Mouse (Mus musculus): ENCODE data around the gene Ubxn2a. TPM values are rescaled to one million over a fixed set of nuclear protein-coding genes. Genes with fewer than 3 reads are reported as not detected.

The Ubxn2a gene
- total RNA-seq, 2 experiments from 2014 or later = 31.4 to 44.9 TPM

GRCm38 (mm10) chr12:4885062-4885461 lies 22.4 kb downstream of the Ubxn2a start:
- ATAC-seq (replicated peaks; ENCODE audit: low FRiP score, poor library complexity, severe bottlenecking) = no peak

DNA sequence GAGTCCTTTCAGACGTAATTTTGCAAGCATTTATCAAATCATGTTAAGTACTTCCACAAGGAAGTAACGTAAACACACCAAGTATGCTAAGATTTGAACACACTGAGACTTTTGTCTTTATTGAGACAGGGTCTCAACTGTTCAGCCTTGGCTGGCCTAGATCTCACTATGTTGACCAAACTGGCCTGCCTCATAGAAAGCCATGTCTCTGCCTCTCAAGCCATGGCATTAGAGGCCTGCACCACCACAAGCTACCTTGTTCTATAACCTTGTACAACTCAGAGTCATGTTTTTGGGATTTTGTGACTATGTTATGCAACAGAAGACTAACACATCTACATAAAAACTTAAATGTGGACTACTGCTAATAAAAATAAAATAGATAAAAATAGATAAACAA lies 25.4 kb downstream of the Ubxn2a start:
- ATAC-seq (replicated peaks; ENCODE audit: low FRiP score, poor library complexity, severe bottlenecking) = no peak

DNA sequence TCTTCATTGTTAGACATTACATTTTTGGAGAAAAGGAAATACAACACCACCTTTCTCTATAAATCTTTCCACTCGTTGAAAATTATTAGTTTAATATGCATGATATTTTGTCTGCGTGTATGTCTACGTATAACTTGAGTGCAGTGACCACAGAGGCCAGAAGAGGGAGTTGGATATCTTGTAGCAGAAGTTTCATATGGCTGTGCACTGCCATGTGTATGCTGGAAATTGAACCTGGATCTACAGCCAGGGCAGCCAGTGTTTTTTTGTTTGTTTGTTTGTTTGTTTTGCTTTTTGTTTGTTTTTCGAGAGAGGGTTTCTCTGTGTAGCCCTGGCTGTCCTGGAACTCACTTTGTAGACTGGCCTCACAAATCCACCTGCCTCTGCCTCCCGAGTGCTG lies 28.5 kb downstream of the Ubxn2a start:
- no peak for ATAC-seq (replicated peaks; ENCODE audit: low FRiP score, poor library complexity, severe bottlenecking)

DNA sequence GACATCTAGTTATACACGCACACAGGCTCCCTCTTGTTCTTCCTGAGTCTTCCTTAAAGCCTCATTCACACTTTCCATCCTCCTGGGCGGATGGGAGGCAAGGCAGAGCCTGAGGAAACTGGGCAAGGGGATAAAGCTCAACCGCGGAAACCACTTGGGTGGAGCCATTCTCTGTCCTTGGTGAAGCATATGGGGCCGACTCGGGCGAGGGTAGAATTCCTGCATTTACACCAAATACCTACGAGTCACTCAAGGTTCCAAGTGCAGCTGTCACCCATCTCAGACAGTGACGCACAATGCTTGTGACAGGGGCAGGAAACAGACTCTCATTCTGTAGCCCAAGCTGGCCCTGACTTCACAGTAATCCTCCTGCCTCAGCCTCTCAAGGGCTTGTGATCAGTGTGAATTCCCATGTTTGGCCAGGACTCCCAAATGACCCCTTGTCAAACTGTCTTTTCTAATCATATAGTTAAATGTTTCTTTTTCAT lies 29.2 kb downstream of the Ubxn2a start:
- no peak for ATAC-seq (replicated peaks; ENCODE audit: low FRiP score, poor library complexity, severe bottlenecking)

DNA sequence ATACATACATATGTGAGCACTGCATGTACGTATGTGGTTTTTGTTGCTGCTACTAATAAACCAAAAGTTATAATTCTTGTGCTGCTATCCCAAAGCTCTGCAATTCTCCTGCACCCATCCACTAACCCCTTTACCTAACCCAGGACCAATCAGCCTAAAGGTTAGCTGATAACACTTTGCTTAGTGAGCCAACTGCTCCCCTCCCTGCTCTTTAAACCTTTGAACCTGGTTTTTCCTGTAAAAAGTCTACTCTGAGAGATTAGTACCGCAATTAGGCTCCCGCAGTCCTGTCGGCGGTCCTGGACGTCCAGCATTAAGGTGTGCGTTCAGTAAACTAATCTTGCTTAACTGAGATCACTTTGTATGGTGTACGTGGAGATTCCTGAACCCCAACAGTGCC lies 31.9 kb downstream of the Ubxn2a start:
- ATAC-seq (replicated peaks; ENCODE audit: low FRiP score, poor library complexity, severe bottlenecking) = no peak

GRCm38 (mm10) chr12:4874161-4874927 lies 33.2 kb downstream of the Ubxn2a start, which contains the start of gene Mfsd2b:
Gene Mfsd2b (minus strand): TSS chr12:4874359.
- ATAC-seq (replicated peaks; ENCODE audit: low FRiP score, poor library complexity, severe bottlenecking) = peak; percentile 86

DNA sequence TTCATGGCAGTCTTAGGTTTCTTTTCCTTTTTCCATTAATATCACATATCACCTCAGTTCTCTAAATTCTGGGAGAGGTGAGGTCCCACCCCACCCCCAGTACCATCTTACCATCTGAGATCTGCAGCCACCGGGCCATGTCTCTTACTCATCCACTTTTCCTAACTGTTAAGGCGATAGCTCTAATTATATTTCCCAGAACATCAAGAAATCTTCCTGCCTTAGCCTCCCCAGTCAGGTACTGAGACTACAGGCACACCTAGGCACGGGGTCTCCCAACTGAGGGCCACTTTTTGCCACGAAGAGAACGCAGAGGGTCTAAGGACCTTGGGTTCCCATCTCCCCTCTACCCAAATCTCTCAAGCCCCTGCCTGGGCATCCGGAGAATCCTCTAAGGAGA lies 34.0 kb downstream of the Ubxn2a start:
- ATAC-seq (replicated peaks; ENCODE audit: low FRiP score, poor library complexity, severe bottlenecking) = no peak

- peak; percentile 78 for ATAC-seq (replicated peaks; ENCODE audit: low FRiP score, poor library complexity, severe bottlenecking)
Observed at GRCm38 (mm10) chr12:4872983-4873477, 34.5 kb downstream of the Ubxn2a start.

- peak; percentile 40; the same call in 1 of the 2 replicates for ATAC-seq (replicated peaks; ENCODE audit: low FRiP score, poor library complexity, severe bottlenecking)
Observed at GRCm38 (mm10) chr12:4872273-4872672, 35.2 kb downstream of the Ubxn2a start.

DNA sequence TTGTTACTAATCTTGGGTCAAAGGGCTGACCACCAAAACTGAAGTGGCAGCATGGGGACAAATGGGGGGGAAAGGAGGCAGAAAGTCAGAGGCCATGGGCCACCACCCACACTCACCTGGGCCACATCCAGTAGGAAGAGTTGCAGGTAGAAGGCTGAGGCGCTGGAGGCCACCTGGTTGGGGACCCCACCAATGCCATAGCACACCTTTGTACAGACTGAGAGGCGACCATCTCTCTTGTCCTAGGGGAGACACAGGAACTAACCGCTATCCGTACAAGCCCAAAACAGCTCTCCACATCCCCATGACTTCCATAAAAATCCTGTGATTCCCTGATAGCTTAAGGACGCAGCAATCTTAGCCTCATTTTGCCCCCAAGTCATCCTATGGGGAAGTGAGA lies 36.2 kb downstream of the Ubxn2a start:
- ATAC-seq (replicated peaks; ENCODE audit: low FRiP score, poor library complexity, severe bottlenecking) = no peak

DNA sequence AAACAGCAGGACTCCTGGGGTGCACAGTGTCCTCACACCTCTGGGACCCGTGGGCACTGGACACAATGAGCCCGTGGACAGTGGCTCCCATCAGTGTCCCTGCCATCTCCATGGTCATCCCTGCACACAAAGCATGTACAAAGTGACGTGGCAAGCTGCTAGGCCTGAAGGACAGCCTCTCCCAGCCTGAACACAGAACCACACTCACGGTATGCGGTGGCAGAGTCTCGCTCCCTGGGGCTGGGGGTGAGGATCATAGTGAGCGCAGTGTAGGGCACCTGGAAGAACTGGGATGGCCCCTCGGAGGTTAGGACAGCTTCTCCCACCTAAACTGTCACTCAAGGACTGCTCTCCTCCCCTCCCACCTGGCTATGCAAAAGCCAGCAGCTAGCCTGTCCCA lies 38.6 kb downstream of the Ubxn2a start:
- no peak for ATAC-seq (replicated peaks; ENCODE audit: low FRiP score, poor library complexity, severe bottlenecking)

DNA sequence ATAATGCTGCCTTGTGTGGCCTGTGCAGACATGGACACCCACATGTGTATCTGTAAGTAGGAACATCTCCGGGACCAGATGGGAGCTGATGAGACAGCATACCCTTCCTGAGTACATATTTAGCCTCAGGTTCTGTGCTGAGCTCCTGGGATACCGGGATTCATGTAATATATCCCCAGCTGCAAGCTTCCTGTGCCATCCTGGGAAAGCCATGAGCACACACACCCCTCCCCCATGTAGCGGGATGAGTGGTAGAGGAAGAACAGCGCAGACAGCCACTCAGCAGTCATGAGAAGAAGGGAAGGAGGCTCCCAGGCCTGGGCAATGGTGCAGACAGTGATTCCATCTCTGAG lies 43.2 kb downstream of the Ubxn2a start:
- no peak for ATAC-seq (replicated peaks; ENCODE audit: low FRiP score, poor library complexity, severe bottlenecking)

DNA sequence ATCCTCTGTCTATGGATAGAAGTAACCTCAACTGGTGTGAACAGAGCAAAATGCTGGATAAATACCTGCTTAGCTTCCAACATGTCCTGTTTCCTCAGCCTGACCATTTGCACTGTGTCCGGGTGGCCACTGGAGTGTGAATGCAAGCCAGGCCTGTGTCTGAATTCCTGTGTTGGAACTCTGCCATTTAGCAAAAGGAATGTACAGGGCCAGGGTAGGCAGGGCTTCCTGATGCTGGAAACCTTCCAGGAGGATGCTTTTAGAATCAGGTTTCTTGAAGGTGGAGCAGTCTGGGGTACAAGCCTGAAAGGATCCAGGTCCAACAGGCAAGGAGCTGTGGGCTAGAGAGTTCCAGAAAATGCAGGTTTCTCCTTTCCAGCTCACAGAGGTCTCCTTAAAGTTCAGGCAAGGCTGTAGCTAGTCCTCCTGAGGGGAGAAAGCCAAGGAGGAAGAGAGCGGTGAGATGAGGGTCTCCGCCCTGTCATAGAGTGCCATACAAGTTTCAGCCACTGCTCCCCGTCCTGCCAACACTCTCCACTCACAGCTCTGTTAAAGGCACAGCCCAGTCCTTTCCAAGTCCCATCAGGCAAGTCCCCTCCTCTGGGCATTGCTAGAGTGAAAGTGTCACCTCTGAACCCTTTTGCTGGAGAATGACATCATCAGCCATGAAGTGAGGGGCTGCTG lies 43.7 kb downstream of the Ubxn2a start:
- ATAC-seq (replicated peaks; ENCODE audit: low FRiP score, poor library complexity, severe bottlenecking) = no peak

DNA sequence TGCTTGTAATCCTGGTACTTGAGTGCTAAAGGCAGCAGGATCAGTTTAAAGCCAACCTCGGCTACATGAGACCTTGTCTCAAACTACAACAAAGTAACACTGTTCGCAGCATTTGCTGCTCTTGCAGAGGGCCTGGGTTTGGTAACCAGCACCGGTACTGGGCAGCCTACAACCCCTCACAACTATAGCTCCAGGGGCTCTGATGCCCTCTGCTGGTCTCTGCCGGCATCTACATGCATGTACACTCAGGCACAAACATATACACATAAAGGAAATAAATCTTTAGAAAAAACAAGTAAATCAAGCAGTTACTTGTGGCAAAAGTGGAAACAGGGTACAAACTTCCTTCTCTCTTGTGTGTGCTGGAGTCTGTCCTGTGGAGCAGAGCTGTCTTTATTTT lies 44.8 kb downstream of the Ubxn2a start:
- peak; percentile 60; the same call in 1 of the 2 replicates for ATAC-seq (replicated peaks; ENCODE audit: low FRiP score, poor library complexity, severe bottlenecking)

- no peak for ATAC-seq (replicated peaks; ENCODE audit: low FRiP score, poor library complexity, severe bottlenecking)
Observed at GRCm38 (mm10) chr12:4859241-4859914, 48.1 kb downstream of the Ubxn2a start.

GRCm38 (mm10) chr12:4856834-4857233 lies 50.7 kb downstream of the Ubxn2a start:
- ATAC-seq (replicated peaks; ENCODE audit: low FRiP score, poor library complexity, severe bottlenecking) = no peak

- ATAC-seq (replicated peaks; ENCODE audit: low FRiP score, poor library complexity, severe bottlenecking) = peak; percentile 57; the same call in 1 of the 2 replicates
Observed at GRCm38 (mm10) chr12:4856160-4856559, 51.3 kb downstream of the Ubxn2a start.

DNA sequence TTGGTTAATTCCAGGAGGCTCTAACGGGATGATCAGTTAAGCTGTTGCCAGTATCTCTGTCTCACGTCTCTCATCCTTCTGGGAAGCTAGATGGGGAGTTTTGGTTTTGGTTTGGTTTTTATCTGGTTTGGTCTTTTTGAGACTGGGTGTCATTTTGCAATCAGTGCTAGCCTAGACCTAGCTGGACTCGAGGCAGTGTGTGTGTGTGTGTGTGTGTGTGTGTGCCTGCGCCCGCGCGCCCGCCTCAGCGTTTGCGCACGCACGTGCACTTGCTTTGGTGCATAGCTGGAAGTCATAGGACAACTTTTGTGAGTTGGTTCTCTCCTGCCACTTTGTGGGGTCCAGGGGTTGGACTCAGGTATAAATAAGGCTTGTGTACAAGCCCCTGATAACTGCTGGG lies 63.8 kb downstream of the Ubxn2a start:
- peak; percentile 66 for ATAC-seq (replicated peaks; ENCODE audit: low FRiP score, poor library complexity, severe bottlenecking)

DNA sequence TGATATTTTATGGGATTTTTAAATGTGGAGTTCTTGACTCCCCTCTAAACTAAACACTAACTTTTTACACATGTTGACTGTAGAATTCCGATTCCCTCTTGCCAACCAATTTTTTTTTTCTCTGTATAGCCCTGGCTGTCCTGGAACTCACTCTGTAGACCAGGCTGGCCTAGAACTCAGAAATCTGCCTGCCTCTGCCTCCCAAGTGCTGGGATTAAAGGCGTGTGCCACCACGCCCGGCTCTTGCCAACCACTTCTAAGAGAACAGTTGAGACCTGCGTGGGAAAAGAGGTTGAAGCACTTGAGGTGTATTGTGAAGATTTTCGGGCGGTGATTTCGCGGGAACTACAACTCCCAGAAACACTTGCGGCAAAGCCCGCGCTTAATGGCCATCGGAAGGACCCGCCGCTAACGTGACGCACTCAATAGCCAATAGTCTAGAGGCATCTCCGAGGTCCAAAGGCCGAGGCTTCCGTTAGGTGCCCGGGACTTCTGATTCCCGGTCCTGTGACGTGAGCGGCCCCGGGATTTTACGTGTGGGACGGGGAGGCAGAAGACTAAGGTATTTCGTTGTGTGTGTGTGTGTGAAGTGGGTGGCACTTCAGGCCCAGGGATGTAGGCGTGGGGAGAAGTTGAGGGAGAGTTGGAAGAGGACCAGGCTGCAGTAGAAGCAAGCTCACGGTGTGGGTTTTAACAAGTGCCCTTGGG lies 64.5 kb downstream of the Ubxn2a start, which contains the start of gene Wdcp:
Wdcp (plus strand) TSS at position 414 of the 708 bp plus-strand sequence.
- peak; percentile 98 for ATAC-seq (replicated peaks; ENCODE audit: low FRiP score, poor library complexity, severe bottlenecking)

DNA sequence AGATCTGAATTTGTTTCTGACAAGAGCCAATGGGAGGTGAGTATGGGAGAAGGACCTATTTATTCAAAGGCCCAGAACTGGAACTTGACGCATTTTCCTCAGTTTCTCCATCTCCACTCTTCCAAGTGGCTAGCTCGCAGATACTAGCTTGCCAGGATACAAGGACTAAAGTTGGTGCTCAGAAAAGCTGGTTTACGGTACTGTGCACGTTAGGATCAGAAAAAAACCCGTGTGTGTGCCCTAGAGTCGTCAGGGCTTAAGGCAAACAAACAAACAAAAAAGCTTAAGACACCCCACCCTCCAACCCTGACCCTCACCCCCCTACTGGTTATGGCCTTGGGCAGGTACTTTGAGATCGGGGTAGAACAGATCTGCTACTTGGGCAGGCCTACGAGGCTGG lies 65.0 kb downstream of the Ubxn2a start:
- ATAC-seq (replicated peaks; ENCODE audit: low FRiP score, poor library complexity, severe bottlenecking) = no peak
